Mouse (Mus musculus): ENCODE results near the gene Itga6.

DNA sequence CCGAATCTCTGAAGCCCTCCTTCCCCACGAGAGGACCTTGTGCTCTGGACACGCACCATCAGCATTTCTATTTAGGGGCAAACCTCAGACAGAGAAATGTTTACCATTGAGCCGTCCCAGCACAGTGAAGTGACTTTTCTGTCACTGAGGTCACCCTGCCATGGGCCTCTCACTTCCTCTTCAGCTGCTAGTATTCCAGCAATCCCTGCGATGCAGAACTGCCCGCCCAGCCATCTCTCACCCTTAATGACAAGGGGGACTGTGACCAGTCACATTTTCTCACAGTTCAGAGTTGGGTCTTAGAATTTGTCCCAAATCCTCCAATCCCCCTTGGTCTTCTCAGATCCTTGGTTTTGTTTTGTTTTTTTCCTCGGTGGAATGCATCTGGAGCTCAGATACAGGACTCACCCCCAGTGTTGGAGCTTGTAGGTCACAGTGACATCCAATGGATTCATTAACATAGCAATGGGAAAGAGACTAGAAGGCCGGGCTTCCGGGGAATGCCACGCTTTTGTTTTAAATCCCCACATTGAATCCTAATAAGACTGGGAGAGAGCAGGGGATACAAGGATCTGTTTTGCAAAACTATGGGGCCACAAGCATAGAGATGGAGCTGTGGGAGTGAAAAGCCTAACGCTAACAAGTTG, 432 bp upstream of the Itga6 start:
- TF ChIP-seq FLI1 (IDR thresholded peaks at IDR 0.05; ENCODE audit: low read length) (no peak), GATA1 (IDR thresholded peaks at IDR 0.05; ENCODE audit: borderline replicate concordance, low read length) (no peak)
